Mouse (Mus musculus): ENCODE measurements around the gene Cdh13. TPM values are rescaled to one million over a fixed set of nuclear protein-coding genes. Genes with fewer than 3 reads are reported as not detected.

Cdh13 gene
- polyA plus RNA-seq, 1 experiment from 2014 or later = 120 TPM

DNA sequence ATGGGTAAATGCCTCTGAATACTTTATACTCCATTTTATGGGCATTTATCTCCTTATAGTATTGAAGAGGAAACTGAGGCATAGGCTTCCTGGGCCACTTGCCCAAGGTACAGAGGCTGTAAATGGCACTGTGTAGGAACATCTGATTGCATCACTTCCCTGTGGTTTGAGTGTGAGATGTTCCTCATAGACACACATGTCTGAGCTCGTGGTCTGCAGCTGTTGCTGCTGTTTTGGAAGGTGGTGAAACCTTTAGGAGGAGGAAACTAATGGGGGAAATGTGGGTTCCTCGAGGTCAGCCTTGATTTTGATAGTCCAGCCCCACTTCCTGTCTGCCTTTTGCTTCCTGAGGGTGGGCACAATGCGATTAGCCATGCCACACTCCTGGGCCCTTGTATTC lies 105.9 kb downstream of the Cdh13 start:
- H3K27me3 ChIP-seq (replicated peaks) = no peaks in the 10 kb centered on the region
- no peak overlapping the region for H3K4me3 ChIP-seq (replicated peaks)
- H3K9ac ChIP-seq (replicated peaks) = no peak overlapping the region
- H3K4me1 ChIP-seq = no peaks in the 10 kb centered on the region
- no peak for ATAC-seq (ENCODE audit: low FRiP score)
- WGBS = 83% methylated on average over 3 of the region's 3 CpGs
- no peak overlapping the region for H3K27ac ChIP-seq (replicated peaks)
- H3K36me3 ChIP-seq = no peaks in the 10 kb centered on the region
- no peak overlapping the region for H3K4me2 ChIP-seq
- no peaks in the 10 kb centered on the region for H3K9me3 ChIP-seq (replicated peaks)

GRCm38 (mm10) chr8:118393909-118394650 lies 110.5 kb downstream of the Cdh13 start:
- H3K27ac ChIP-seq (replicated peaks) = no peak overlapping the region
- no peak overlapping the region for H3K4me2 ChIP-seq
- no peaks in the 10 kb centered on the region for H3K27me3 ChIP-seq (replicated peaks)
- no peaks in the 10 kb centered on the region for H3K9me3 ChIP-seq (replicated peaks)
- H3K36me3 ChIP-seq = no peaks in the 10 kb centered on the region
- H3K9ac ChIP-seq (replicated peaks) = no peak overlapping the region
- WGBS = 42% methylated on average over 7 of the region's 7 CpGs
- H3K4me1 ChIP-seq = peaks cover 4% of the 10 kb centered on the region; the same call in 1 of the 2 replicates
- H3K4me3 ChIP-seq (replicated peaks) = no peak overlapping the region
- no peak for ATAC-seq (ENCODE audit: low FRiP score)

DNA sequence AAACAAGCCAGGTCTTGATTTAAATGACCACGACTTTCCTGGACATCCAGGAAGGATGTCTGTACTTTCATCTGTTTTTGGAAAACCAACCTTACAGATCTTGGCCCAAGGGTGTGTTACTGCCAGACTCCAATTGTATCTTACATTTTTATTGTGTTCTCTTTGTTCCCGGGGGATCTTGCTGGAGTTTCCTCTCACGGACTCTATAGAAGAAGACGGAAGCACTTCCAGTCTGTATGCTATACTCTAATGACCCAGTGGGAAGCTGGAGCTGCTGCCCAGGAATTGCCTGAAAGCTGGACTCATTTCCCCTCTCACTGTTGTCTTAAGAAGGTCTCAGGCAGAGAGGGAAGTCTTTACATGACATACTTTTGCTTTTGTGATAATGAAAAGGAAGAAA lies 111.6 kb downstream of the Cdh13 start:
- ATAC-seq (ENCODE audit: low FRiP score) = no peak
- Histone ChIP-seq H3K9me3 (replicated peaks) (no peaks in the 10 kb centered on the region), H3K4me2 (no peak overlapping the region), H3K27me3 (replicated peaks) (no peaks in the 10 kb centered on the region), H3K9ac (replicated peaks) (no peak overlapping the region), H3K36me3 (no peaks in the 10 kb centered on the region), H3K27ac (replicated peaks) (no peak overlapping the region), H3K4me1 (peaks cover 4% of the 10 kb centered on the region; the same call in 1 of the 2 replicates), H3K4me3 (replicated peaks) (no peak overlapping the region)
- 60% methylated on average over 4 of the region's 4 CpGs for WGBS

- Histone ChIP-seq H3K9ac (replicated peaks) (no peak overlapping the region), H3K4me1 (no peaks in the 10 kb centered on the region), H3K4me3 (replicated peaks) (no peak overlapping the region), H3K9me3 (replicated peaks) (no peaks in the 10 kb centered on the region), H3K27ac (replicated peaks) (no peak overlapping the region), H3K4me2 (no peak overlapping the region), H3K36me3 (no peaks in the 10 kb centered on the region), H3K27me3 (replicated peaks) (no peaks in the 10 kb centered on the region)
- 85% methylated on average over 3 of the region's 3 CpGs for WGBS
- no peak for ATAC-seq (ENCODE audit: low FRiP score)
Observed at GRCm38 (mm10) chr8:118404836-118405235, 121.3 kb downstream of the Cdh13 start.

DNA sequence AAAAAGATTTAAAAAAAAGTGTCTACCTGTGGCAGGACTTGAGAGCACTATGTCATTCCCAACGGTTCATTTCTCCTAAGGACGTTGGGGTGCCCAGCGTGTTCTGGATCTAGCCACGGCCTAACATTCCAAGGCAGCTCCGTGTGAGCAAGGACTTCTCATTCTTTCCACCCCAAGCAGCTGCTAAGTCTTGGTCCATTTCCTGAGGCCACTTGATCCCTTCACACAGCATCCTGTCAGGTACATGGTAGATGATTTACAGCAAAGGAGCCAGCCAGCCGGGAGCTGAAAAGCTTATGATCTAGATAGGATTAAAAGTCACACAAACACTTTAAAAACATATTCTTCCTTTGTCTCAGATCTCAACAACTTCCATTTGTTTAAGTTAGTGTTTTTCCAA lies 123.8 kb downstream of the Cdh13 start:
- 80% methylated on average over 6 of the region's 6 CpGs for WGBS
- no peaks in the 10 kb centered on the region for H3K27me3 ChIP-seq (replicated peaks)
- ATAC-seq (ENCODE audit: low FRiP score) = no peak
- no peak overlapping the region for H3K27ac ChIP-seq (replicated peaks)
- no peaks in the 10 kb centered on the region for H3K4me1 ChIP-seq
- no peaks in the 10 kb centered on the region for H3K36me3 ChIP-seq
- H3K4me2 ChIP-seq = no peak overlapping the region
- no peaks in the 10 kb centered on the region for H3K9me3 ChIP-seq (replicated peaks)
- no peak overlapping the region for H3K4me3 ChIP-seq (replicated peaks)
- H3K9ac ChIP-seq (replicated peaks) = no peak overlapping the region

DNA sequence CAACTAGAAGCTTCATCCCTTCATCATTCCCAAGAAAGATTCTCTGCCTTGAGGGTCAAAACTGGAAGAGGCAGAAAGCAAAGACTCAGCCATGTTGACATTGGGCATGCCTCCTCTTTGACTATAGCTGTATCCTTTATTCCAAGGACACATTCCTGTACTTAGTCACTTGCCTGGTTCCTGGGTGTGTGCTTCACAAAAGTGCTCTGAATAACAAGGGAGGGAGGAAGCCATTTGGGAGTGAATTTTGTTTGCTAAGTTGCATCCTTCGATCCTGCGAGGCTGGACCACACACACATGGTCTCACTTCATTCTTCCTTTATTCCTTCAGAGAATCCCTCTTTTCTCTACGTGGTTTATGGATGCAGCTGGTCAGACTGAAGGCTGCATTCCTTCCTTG lies 125.9 kb downstream of the Cdh13 start:
- Histone ChIP-seq H3K4me3 (replicated peaks) (no peak overlapping the region), H3K27me3 (replicated peaks) (no peaks in the 10 kb centered on the region), H3K9me3 (replicated peaks) (no peaks in the 10 kb centered on the region), H3K4me2 (no peak overlapping the region), H3K36me3 (no peaks in the 10 kb centered on the region), H3K4me1 (no peaks in the 10 kb centered on the region), H3K27ac (replicated peaks) (no peak overlapping the region), H3K9ac (replicated peaks) (no peak overlapping the region)
- WGBS = 89% methylated on average over 3 of the region's 3 CpGs
- ATAC-seq (ENCODE audit: low FRiP score) = no peak

- H3K27me3 ChIP-seq (replicated peaks) = no peaks in the 10 kb centered on the region
- no peak overlapping the region for H3K4me3 ChIP-seq (replicated peaks)
- no peaks in the 10 kb centered on the region for H3K9me3 ChIP-seq (replicated peaks)
- H3K9ac ChIP-seq (replicated peaks) = no peak overlapping the region
- H3K27ac ChIP-seq (replicated peaks) = no peak overlapping the region
- no peaks in the 10 kb centered on the region for H3K36me3 ChIP-seq
- H3K4me2 ChIP-seq = no peak overlapping the region
- WGBS = 64% methylated on average over 4 of the region's 4 CpGs
- ATAC-seq (ENCODE audit: low FRiP score) = no peak
- no peaks in the 10 kb centered on the region; the same call in 1 of the 2 replicates for H3K4me1 ChIP-seq
Observed at GRCm38 (mm10) chr8:118410341-118410970, 126.9 kb downstream of the Cdh13 start.

DNA sequence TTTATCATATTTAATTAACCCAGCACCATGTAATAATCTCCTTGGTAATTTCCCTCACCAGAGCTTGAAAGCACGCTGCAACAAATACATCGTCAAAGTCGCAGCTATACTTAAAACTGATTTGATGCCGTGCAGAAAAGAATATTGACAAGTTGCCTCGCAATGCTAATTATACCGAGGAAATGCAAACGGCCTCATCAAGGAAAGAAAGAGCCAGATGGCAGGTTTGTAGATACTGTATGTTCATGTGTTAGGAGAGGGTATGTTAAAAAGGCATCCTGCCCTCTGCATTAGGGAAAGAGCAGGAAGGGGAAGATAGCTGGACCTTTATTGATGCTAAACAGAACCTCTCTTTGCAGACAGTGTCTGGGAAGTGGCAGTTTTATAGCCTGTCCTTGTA lies 132.1 kb downstream of the Cdh13 start:
- Histone ChIP-seq H3K4me1 (peaks cover 4% of the 10 kb centered on the region), H3K9me3 (replicated peaks) (no peaks in the 10 kb centered on the region), H3K9ac (replicated peaks) (no peak overlapping the region), H3K27me3 (replicated peaks) (no peaks in the 10 kb centered on the region), H3K4me2 (no peak overlapping the region), H3K36me3 (no peaks in the 10 kb centered on the region), H3K27ac (replicated peaks) (0 out of 2 replicates have a peak overlapping the region, but pooled peaks have one; percentile 4), H3K4me3 (replicated peaks) (no peak overlapping the region)
- WGBS = 45% methylated on average over 7 of the region's 7 CpGs
- no peak for ATAC-seq (ENCODE audit: low FRiP score)

DNA sequence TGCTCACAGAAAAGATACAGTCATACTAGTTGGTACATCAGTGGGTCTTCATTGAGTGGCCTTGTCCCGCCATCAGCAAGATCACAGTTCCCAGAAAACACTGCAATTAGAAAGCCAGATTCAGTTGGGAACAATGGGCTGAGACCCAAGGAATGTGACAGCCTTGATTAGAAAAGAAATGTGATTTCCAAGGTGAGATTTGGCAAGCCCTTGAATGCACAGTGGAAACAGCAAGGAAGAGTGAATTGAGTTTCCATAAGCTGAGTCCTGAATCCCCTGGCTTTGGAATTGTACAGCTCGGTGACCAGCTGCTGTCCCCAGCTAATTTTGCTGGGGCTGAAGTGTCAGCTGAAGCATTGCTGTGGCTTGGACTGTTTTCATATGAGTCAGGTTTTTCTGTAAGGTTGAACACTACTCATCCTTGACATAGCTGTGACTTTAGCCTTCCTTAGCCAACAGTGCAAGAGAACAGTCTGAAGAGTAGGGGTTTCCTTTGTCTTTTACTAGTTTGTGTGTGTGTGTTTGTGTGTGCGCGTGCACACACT lies 133.3 kb downstream of the Cdh13 start:
- Histone ChIP-seq H3K36me3 (no peaks in the 10 kb centered on the region), H3K4me2 (no peak overlapping the region), H3K9ac (replicated peaks) (no peak overlapping the region), H3K27ac (replicated peaks) (no peak overlapping the region), H3K9me3 (replicated peaks) (no peaks in the 10 kb centered on the region), H3K4me3 (replicated peaks) (no peak overlapping the region), H3K27me3 (replicated peaks) (no peaks in the 10 kb centered on the region), H3K4me1 (peaks cover 4% of the 10 kb centered on the region)
- 92% methylated on average over 4 of the region's 4 CpGs for WGBS
- ATAC-seq (ENCODE audit: low FRiP score) = no peak

- H3K9me3 ChIP-seq (replicated peaks) = no peaks in the 10 kb centered on the region
- H3K4me3 ChIP-seq (replicated peaks) = no peak overlapping the region
- no peaks in the 10 kb centered on the region for H3K27me3 ChIP-seq (replicated peaks)
- H3K9ac ChIP-seq (replicated peaks) = no peak overlapping the region
- no peaks in the 10 kb centered on the region for H3K36me3 ChIP-seq
- H3K4me1 ChIP-seq = no peaks in the 10 kb centered on the region
- no peak overlapping the region for H3K27ac ChIP-seq (replicated peaks)
- no peak overlapping the region for H3K4me2 ChIP-seq
- WGBS = 89% methylated on average over 10 of the region's 10 CpGs
- ATAC-seq (ENCODE audit: low FRiP score) = no peak
Observed at GRCm38 (mm10) chr8:118422624-118423023, 139.1 kb downstream of the Cdh13 start.

DNA sequence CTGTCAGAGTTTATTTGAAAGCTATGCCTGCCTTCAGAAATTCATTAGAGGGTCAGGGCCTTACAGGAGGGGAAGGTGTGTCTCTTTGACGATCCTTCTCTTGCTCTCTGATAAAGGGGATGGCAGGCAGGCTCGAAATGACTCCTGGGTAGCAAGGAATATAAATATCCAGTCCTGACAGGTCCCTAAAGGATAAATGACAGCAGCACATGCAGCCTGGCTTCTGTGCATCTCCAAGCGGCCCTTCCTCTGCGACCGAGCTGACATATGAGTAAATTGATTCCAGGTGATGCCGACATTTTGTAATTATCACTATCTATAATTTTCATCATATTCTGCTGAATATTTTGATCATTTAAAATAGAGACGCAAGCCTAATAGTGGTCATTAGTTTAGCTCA lies 145.4 kb downstream of the Cdh13 start:
- WGBS = 43% methylated on average over 7 of the region's 7 CpGs
- Histone ChIP-seq H3K27me3 (replicated peaks) (no peaks in the 10 kb centered on the region), H3K4me3 (replicated peaks) (no peak overlapping the region), H3K9ac (replicated peaks) (no peak overlapping the region), H3K27ac (replicated peaks) (no peak overlapping the region), H3K4me2 (no peak overlapping the region), H3K36me3 (no peaks in the 10 kb centered on the region), H3K4me1 (0 out of 2 replicates have a peak, but pooled peaks cover 2% of the 10 kb centered on the region), H3K9me3 (replicated peaks) (no peaks in the 10 kb centered on the region)
- ATAC-seq (ENCODE audit: low FRiP score) = no peak

All from neural tube, embryonic 15.5 days (tissue).